Mouse (Mus musculus) embryonic facial prominence, embryonic 11.5 days (tissue): Measurements from ENCODE around the gene Midn. TPM values are rescaled to one million over a fixed set of nuclear protein-coding genes. Genes with fewer than 3 reads are reported as not detected.

Experiments
- ATAC-seq: fragments of 200-750 bp; cut with Nextera tagmentation; replicated peaks from 2 replicates; pipeline ENCODE4 v1.8.0; 2017; ENCODE audit warnings: low read depth; ENCODE audit not compliant: insufficient number of reproducible peaks, low FRiP score, low TSS enrichment
- DNase-seq: peaks from one replicate; pipeline ENCODE4 v3.0.0-alpha.2; 2015; ENCODE audit warnings: low spot score
- H3K27ac ChIP-seq: fragments of 300-500 bp; sonication (generic); replicated peaks from 2 replicates; pipeline ENCODE4 v1.5.1; 2014; ENCODE audit warnings: mild to moderate bottlenecking, low read depth, low read length, control low read depth
- H3K27me3 ChIP-seq: fragments of 300-500 bp; sonication (generic); 2 replicates; pipeline ENCODE4 v1.6.1; 2014; ENCODE audit warnings: mild to moderate bottlenecking, low read length, moderate library complexity, mixed read lengths; ENCODE audit not compliant: control insufficient read depth, insufficient read depth
- H3K36me3 ChIP-seq: fragments of 300-500 bp; sonication (generic); replicated peaks from 2 replicates; pipeline ENCODE4 v1.6.1; 2014; ENCODE audit warnings: low read depth, mild to moderate bottlenecking, low read length, moderate library complexity, mixed read lengths; ENCODE audit not compliant: control insufficient read depth, insufficient read depth
- H3K4me1 ChIP-seq: fragments of 300-500 bp; sonication (generic); 2 replicates; pipeline ENCODE4 v1.6.1; 2014; ENCODE audit warnings: low read length, mixed read lengths; ENCODE audit not compliant: control insufficient read depth, insufficient read depth
- H3K4me2 ChIP-seq: fragments of 300-500 bp; sonication (generic); 2 replicates; pipeline ENCODE4 v1.6.1; 2014; ENCODE audit warnings: low read depth, mild to moderate bottlenecking, control low read depth, low read length, moderate library complexity
- H3K4me3 ChIP-seq: fragments of 300-500 bp; sonication (generic); 2 replicates; pipeline ENCODE4 v1.5.1; 2014; ENCODE audit warnings: low read depth, low read length, control low read depth
- H3K9ac ChIP-seq: fragments of 300-500 bp; sonication (generic); replicated peaks from 2 replicates; pipeline ENCODE4 v1.6.1; 2014; ENCODE audit warnings: mild to moderate bottlenecking, control low read depth, low read length
- H3K9me3 ChIP-seq: fragments of 300-500 bp; sonication (generic); replicated peaks from 2 replicates; pipeline ENCODE4 v1.6.1; 2016; ENCODE audit warnings: mild to moderate bottlenecking, low read length, inconsistent platforms, mixed read lengths; ENCODE audit not compliant: control insufficient read depth
- WGBS: fragments of 180-500 bp; shearing (Covaris S2); extraction: QIAGEN DNeasy Blood & Tissue Kit; methylation state at CpG from one replicate; pipeline ENCODE4 v1.1.7; 2014; 5-methylcytosine and 5-hydroxymethylcytosine counted together
- polyA plus RNA-seq: library from polyadenylated mRNA; unstranded; fragments of >200 nt; fragmentation: Nextera tagmentation; extraction: Ambion mirVana; gene quantifications from 2 replicates; pipeline ENCODE4 v1.2.1, GENCODE M21; 2014

Gene Midn
- polyA plus RNA-seq, 1 experiment from 2014 or later = 62.1 TPM

DNA sequence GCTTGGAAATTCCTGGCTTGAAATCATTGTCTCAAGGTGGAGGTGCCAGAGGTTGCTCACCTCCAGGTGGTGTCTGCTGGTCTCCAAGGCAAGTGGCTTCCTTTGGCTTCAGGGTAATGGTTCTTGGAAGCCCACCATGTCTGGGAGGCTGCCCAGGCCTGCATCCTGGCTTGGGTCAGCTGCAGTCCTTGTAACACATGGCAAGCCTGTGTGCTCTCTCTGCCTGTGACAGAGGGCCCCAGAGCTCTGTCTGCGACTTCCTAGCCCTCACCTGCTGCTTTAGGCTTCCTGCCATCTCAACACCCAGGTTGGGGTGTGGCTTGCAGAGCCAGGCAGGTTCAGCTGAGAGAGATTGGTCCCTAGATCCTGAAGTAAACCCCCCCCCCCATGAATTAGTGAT is 30.3 kb upstream of the Midn start:
- Histone ChIP-seq H3K36me3 (peaks cover 4% of the 10 kb centered on the region), H3K9me3 (no peaks in the 10 kb centered on the region), H3K4me3 (peak overlapping the region; percentile 95), H3K9ac (peak overlapping the region; percentile 87), H3K4me2 (peak overlapping the region; percentile 86), H3K27me3 (no peaks in the 10 kb centered on the region), H3K27ac (no peak overlapping the region), H3K4me1 (peaks cover 13% of the 10 kb centered on the region)
- WGBS = 42% methylated on average over 1 of the region's 1 CpGs
- no peak for ATAC-seq
- DNase-seq = no peak

DNA sequence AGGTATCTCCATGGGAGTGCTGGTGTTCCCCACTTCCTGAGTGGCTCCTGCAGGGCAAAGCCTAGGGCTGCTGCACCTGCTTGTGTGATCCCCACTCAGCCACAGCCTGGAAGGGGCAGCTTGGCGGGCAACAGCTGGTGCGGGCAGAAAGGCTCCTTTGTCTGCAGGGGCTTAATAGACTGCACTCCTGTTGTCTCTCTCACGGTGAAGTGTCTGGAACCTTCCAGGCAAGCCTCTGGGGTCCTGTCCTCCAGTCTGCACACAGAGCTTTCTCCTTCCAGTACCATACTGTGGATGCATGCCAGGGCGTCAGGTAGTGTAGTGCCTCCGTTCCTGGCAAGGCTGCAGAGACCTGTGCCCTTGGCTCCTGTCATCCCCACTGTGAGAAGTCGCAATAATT is 29.5 kb upstream of the Midn start:
- H3K27ac ChIP-seq = no peak overlapping the region
- peak overlapping the region; percentile 86 for H3K4me2 ChIP-seq
- H3K9me3 ChIP-seq = no peaks in the 10 kb centered on the region
- H3K27me3 ChIP-seq = no peaks in the 10 kb centered on the region
- ATAC-seq (no peak), DNase-seq (no peak)
- H3K4me1 ChIP-seq = peaks cover 13% of the 10 kb centered on the region
- peak overlapping the region; percentile 37 for H3K9ac ChIP-seq
- H3K36me3 ChIP-seq = peaks cover 4% of the 10 kb centered on the region
- H3K4me3 ChIP-seq = 0 out of 2 replicates have a peak overlapping the region, but pooled peaks have one; percentile 15
- 67% methylated on average over 6 of the region's 6 CpGs for WGBS

DNA sequence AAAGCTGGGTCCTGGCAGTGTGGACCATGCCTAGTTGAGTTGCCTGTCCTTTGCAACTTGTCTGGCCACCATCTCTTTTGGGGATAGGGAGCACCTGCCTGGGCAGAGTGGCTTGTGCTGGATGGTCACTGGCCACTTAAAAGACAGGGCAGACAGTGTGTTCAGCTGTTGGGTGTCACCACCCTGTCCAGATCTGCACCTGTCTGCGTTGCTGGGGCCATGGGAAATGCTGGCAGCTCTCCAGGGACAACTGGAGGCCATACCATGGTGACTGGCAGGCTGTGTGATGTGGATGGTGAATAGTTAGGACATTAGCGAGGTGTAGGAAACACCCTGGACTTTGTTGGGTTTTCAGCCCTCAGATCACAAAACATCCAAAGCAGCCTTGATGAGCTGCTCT is 27.9 kb upstream of the Midn start:
- H3K27ac ChIP-seq = no peak overlapping the region
- H3K9ac ChIP-seq = no peak overlapping the region
- H3K27me3 ChIP-seq = no peaks in the 10 kb centered on the region
- peaks cover 7% of the 10 kb centered on the region for H3K36me3 ChIP-seq
- peaks cover 9% of the 10 kb centered on the region for H3K4me1 ChIP-seq
- no peak overlapping the region; the same call in 1 of the 2 replicates for H3K4me3 ChIP-seq
- ATAC-seq (no peak), DNase-seq (no peak)
- WGBS = 86% methylated on average over 2 of the region's 2 CpGs
- H3K4me2 ChIP-seq = no peak overlapping the region
- H3K9me3 ChIP-seq = no peaks in the 10 kb centered on the region

DNA sequence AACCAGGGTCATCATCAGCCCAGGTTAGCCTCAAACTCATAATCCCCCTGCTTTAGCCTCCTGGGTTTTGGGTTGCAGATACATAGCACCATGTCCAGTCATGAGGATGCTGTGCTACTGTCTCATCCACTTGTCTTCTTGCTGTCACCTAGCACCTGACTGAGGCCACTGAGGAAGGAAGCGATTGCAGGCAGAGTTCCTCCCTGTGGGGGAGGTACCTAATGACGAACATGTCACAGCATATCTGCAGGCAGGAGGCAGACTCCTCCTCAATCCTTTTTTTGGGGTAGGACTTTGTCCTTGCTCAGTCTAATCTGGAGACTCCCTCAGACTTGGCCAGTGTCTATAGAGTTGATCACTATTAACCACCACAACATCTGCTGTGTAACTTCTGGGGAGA is 26.4 kb upstream of the Midn start:
- H3K4me2 ChIP-seq = no peak overlapping the region
- H3K27me3 ChIP-seq = no peaks in the 10 kb centered on the region
- peaks cover 9% of the 10 kb centered on the region for H3K4me1 ChIP-seq
- H3K27ac ChIP-seq = no peak overlapping the region
- ATAC-seq = no peak
- H3K9ac ChIP-seq = no peak overlapping the region
- peaks cover 11% of the 10 kb centered on the region for H3K36me3 ChIP-seq
- H3K4me3 ChIP-seq = no peak overlapping the region
- no peaks in the 10 kb centered on the region for H3K9me3 ChIP-seq
- no peak for DNase-seq
- 83% methylated on average over 2 of the region's 2 CpGs for WGBS

DNA sequence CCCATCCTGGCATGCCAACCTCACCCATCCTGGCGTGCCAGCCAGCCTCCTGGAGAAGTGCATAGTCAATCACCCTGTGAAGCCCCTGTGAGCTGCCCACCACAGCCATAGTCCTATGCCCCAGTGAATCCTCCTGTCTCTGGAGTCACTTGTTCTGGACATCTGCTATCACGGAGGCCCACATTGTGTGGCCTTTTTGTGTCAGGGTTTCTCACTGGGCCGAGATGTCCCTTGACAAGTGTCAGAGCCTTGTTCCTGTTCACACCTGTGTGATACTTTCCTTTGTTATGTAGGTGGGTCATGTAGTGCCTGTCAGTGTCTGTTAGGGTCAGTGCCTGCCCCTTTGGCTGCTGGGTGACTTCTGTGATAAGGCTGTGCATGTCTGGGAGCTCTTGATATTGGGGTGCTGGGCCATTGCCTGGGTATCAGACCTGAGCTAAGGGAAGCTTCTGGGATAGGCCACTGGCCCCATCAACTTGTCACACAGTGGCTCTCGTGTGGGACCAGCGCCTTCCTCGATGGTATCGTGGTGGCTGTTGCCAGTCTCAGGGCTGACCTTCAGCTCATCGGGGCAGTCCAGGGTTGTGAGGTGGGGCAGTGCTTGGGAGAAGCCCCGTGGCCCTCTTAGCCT is 24.0 kb upstream of the Midn start:
- Histone ChIP-seq H3K9ac (no peak overlapping the region), H3K36me3 (peaks cover 14% of the 10 kb centered on the region), H3K4me3 (no peak overlapping the region), H3K9me3 (no peaks in the 10 kb centered on the region), H3K4me1 (no peaks in the 10 kb centered on the region), H3K4me2 (no peak overlapping the region), H3K27ac (no peak overlapping the region), H3K27me3 (no peaks in the 10 kb centered on the region)
- no peak for ATAC-seq
- WGBS = 90% methylated on average over 9 of the region's 9 CpGs
- no peak for DNase-seq

DNA sequence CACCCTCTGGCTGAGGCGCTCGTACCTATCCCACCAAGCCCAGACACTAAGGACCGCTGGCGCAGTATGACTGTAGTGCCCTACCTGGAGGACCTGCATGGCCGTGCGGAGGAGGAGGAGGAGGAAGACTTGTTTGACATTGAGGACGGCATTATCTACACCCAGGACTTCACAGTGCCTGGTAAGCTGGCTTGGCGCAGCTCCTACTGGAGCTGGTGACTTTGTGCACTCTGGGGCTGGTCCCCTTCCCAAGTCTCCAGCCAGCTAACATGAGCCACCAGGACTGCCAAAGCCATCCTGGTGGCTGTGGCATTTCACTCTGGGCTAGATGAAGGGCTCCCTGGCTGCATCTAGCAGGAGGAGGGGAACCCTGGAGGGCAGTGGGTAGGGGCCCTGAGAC is 20.2 kb upstream of the Midn start:
- peaks cover 11% of the 10 kb centered on the region; the same call in 1 of the 2 replicates for H3K4me1 ChIP-seq
- 96% methylated on average over 8 of the region's 8 CpGs for WGBS
- ATAC-seq = no peak
- no peak overlapping the region for H3K4me3 ChIP-seq
- no peaks in the 10 kb centered on the region for H3K9me3 ChIP-seq
- H3K36me3 ChIP-seq = peaks cover 20% of the 10 kb centered on the region
- H3K27ac ChIP-seq = no peak overlapping the region
- H3K27me3 ChIP-seq = no peaks in the 10 kb centered on the region
- H3K4me2 ChIP-seq = no peak overlapping the region
- no peak for DNase-seq
- no peak overlapping the region for H3K9ac ChIP-seq

DNA sequence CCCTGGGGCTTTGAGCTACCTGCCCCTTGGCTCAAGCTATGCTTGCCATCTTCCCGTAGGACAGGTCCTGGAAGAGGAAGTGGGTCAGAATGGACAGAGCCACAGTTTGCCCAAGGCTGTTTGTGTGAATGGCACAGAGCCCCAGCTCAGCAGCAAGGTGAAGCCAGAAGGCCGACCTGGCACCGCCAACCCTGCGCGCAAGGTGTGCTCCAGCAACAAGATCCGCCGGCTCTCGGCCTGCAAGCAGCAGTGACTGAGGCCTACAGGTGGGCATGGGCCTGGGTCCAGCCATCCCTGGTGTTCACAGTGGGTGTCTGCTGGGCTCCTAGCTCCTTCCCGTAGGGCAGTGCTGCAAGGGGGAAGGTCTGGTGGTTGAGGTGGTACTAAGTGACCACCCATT is 18.2 kb upstream of the Midn start:
- 95% methylated on average over 9 of the region's 9 CpGs for WGBS

DNA sequence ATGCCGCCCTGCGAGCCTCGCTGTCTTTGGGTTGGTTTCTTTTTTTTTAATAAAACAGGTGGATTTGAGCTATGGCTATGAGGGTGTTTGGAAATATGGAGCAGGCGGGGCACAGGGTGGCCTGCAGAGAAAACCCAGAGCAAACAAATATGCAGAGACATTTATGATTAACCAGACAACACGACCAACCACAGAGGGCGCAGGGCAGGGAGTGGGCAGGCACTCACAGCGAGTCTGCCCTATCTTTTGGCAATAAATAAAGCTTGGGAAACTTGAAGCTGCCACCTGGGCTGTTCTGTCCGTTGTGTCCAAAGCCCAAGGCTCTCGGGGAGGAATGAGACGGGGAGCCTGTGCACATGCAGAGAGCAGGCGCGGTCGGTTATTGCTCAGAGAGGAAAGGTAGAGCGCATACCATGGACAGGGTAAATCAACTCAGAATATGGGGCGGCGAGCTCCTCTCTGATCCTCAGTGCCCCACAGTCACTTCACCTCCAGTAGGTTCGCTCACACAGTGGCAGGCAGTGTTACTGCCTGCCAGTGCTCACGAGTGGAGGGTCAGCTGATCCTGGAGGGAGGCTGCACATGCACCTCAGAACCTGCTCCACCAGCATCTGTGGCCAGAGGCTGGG is 17.6 kb upstream of the Midn start:
- WGBS = 85% methylated on average over 18 of the region's 18 CpGs
- peaks cover 11% of the 10 kb centered on the region; the same call in 1 of the 2 replicates for H3K4me1 ChIP-seq
- H3K9me3 ChIP-seq = no peaks in the 10 kb centered on the region
- peaks cover 17% of the 10 kb centered on the region for H3K36me3 ChIP-seq
- ATAC-seq (peak; percentile 2; the same call in 1 of the 2 replicates), DNase-seq (no peak)
- H3K9ac ChIP-seq = no peak overlapping the region
- no peak overlapping the region for H3K4me3 ChIP-seq
- no peak overlapping the region for H3K4me2 ChIP-seq
- no peak overlapping the region for H3K27ac ChIP-seq
- H3K27me3 ChIP-seq = no peaks in the 10 kb centered on the region

More for the DNA sequence above, 18.2 kb upstream of the Midn start:
- Histone ChIP-seq H3K4me1 (peaks cover 11% of the 10 kb centered on the region; the same call in 1 of the 2 replicates), H3K9me3 (no peaks in the 10 kb centered on the region), H3K27me3 (no peaks in the 10 kb centered on the region), H3K27ac (no peak overlapping the region), H3K4me2 (no peak overlapping the region), H3K4me3 (no peak overlapping the region), H3K9ac (no peak overlapping the region), H3K36me3 (peaks cover 17% of the 10 kb centered on the region)
- ATAC-seq (no peak), DNase-seq (no peak)
